Mouse (Mus musculus) retina, postnatal 7 days (tissue): ENCODE results near the gene Zc3h7b.
A peak's percentile ranks its signal among the peaks of the same experiment; 100 is the strongest.

Experiments
- DNase-seq: peaks from one replicate; pipeline ENCODE4 v3.0.0-alpha.2; 2012; ENCODE audit warnings: low read depth, low spot score

Zc3h7b gene

DNA sequence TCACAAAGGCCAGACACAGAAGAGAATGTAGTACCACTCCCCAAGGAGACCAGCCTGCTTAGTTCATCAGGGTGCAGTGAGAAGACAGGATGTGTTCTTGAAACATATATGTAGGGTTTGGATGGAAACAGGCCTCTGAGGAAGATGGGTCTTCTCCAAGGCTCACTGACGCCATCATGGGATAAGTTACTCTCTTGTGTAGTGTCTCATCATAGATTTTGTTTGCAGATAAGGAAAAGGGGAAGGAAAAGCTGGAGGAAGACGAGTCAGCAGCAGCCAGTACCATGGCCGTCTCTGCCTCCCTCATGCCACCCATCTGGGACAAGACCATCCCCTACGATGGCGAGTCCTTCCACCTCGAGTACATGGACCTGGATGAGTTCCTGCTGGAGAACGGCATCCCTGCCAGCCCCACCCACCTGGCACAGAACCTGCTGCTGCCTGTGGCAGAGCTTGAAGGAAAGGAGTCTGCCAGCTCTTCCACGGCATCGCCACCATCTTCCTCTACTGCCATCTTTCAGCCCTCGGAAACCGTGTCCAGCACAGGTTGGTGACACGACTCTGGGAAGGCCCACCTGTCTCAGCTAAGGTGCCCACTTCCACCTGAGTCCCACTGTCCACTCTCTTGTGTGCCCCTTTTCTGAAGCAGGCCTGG, 70.0 kb downstream of the Zc3h7b start:
- DNase-seq: no peak

DNA sequence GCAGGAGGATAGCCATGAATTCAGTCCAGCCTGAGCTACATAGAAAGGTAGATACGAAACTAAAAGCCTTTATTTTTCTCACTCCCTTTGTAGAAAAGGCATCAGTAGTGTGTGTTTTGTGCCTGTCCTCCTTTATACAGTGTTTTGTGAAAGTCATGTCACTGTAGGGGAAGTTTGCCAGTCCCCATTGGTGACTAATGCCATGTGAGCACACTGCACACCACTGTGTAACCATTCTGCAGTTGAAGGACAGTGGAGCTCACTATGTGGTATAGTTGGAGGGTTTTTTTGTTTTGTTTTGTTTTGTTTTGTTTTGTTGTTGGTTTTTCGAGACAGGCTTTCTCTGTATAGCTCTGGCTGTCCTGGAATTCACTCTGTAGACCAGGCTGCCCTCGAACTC, 73.5 kb downstream of the Zc3h7b start:
- DNase-seq: no peak

DNA sequence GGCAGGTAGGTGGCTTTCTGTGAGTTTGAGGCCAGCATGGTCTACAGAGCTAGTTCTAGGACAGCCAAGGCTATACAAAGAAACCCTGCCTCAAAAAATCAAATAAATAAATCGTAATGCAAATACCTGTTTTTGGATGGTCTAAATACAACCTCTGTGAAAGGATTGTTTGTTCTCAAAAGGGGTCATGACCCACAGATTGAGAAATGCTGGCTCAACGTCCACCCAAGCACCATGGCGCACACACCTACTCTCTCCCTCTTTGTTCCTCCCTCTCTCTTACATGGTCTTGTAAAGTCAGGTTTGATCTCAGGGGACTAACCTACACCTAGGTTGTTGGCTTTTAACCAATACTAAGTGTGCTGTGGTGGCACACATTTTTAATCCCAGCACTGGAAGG, 77.8 kb downstream of the Zc3h7b start:
- DNase-seq: no peak

DNA sequence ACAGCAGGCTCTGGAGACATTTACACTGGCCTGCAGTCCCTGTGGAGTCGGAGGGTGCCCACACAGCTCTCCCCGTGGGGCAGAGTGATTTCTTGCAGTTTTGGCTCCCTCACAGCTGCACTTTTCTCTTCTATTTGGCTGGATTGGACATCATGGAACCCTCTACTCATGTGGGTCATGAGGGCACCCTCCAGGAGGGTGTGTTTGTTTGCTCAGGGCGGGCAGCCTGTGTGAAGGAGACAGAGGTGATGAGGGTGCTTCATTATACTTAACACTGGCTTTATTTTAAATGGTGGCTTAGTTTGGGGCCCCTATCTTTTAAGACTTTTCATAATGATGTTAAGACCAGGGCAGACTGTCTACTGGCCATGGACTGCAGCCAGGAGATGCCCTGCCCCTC, 80.0 kb downstream of the Zc3h7b start:
- DNase-seq: no peak

DNA sequence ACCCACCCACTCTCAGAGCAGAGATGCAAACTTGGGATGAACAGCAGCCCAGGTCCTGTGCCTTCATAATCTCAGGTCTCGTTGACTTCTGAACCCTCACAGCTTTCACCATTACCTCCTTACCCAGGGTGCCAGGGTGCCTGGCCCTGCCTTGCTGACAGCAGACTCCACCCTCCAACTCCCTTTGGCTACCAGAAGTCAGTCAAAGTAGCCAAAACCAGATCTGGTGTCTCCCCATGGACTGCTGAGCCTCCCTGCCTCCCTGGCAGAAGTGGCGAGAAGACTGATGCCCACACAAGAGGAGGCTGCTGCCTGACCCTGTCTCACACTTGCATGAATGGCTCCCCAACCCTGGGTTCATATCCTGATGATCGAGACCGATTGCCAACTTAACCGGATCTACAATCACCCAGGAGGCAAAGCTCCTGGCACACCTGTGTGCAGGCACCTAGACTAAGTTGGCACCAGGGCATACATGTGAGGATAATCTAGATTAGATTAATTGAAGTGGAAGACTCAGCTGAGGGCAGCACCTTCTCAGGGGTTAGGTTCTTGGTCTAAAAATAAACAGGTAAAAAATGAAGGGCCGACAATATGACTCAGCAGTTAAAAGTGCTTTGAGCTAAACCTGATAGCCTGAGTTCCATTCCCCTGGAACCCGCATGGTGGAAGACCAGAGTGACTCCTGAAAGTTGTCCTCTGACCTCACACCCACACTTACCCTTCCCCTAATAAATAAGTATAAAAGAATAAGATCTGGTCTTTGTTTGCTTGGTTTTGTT, 83.8 kb downstream of the Zc3h7b start:
- no peak for DNase-seq

DNA sequence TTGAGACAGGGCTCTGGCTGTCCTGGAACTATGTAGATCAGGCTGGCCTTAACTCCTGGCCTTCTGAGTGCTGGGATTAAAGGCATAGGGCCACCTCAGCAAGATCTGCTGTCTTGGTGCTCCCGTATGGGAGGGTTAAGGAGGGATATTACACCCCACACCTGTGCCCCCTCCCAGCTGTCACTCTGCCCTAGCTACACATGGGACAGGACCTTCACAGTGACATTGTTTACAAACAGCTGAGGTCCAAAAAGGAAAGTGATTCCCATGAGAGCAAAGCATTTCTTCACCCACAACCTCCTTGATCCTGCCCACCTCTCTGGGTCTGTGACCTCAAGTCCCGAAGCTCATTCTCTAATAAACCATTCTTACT, 84.3 kb downstream of the Zc3h7b start:
- no peak for DNase-seq

DNA sequence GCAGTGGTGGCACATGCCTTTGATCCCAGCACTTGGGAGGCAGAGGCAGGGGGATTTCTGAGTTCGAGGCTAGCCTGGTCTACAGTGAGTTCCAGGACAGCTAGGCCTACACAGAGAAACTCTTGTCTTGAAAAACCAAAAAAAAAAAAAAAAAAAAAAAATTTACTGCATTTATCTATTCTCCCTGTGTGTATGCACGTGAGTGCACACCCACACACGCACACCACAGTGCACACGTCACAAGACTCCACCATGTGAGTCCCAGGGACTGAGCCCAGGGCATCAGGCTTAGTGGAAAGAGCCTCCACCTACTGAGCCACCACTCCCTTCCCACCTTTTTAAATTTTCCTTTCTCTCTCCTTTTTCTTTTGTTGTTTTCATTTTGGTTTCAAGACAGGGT, 85.7 kb downstream of the Zc3h7b start:
- no peak for DNase-seq

DNA sequence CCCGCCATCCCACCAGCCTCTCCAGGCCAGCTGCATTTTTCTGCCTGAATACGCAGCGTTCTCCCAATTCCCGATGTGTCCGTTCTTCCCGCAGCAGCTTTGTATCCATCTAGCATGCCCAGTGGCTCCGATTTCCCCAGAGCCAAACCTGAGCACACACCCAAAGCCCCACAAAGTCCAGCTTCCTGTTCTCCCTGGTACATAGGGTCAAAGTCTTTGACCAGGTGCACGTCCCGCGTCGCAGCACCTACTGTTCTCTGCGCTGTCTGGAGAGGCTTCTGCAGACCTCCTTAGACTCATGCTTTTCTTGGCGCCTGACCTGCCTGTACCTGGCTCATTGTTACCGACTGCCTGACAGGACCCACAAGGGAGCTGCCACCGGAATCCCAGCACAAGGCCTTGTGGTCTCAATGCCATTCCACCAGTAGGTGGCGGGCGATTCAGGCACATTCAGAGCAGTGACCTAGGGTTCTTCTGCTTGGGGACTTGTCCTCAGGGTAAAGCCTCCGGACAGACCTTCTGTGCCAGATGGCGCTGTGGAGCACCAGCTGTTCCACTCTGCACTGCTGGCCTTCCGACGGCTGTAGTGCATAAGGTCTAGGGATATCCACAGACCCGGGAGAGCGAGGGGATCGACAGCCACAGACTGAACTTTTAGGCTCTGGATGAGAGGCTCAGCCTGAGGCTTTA, 86.4 kb downstream of the Zc3h7b start:
- peak; percentile 93 for DNase-seq

DNA sequence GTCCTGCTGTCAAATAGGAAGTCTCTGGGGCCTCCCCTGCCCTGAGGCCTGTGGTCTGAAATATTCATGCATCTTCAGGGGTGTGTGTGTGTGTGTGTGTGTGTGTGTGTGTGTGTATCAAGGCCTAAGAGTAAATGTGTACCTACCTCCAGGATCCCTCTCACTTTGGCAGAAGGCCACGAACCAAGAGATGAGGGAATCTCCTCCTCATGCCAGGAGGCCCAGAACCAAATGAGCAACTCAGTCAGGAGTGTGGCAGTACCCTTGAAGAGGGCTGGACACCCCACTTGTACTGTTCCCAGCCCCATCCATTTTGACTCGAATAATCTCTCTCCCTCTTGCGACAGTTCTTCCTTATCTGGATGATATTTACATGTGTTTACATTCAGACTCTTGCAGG, 87.4 kb downstream of the Zc3h7b start:
- DNase-seq: no peak

DNA sequence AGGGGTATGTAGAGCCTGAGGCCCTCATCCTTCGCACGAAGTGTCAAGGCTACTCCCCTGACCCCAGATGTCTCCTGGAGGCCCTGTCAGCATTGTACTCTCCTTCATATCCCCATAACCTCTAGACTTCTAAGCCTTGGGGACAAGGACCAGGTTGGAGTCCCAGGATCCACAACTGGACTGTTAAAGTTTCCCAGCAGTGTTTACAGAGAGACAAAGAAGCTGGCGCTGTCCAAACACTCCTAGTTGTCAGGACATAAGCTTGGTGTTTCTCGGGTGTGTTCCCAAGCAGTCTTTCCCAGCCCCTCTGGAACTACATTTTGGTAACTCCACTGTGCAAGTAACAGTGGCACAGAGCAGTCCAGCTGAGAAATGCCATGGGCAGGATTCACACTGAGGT, 88.6 kb downstream of the Zc3h7b start:
- no peak for DNase-seq

DNA sequence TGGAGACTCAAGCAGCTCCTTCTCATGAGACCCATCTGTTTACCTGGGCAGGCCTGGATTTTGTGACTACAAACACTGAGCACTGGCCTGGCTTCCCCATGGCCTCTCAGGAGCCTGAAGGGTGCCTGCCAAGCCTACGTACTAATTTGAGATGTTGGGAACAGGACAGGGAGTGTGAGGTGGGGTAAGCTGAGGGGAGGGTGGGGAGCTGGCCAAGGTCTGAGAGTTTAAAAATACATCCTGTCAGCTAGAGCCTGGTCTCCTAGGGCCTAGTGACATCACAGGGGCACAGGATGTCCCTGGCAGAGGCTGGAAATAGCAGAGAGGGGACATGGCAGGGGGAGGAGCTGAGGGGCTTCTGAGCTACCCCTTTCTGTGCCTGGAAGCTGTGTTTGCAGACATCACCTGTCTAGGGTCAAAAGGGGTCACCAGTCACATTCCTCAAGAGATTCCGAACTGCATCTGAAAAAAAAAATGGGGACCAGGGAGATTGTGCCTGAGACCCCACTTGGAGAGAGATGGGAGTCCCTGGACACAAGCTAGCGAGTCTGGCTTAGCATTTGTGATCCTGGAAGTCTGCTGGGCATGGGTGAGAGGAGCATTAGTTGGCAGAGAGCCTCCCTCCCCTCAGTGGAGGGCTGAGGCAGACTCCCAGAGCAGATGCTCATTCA, 89.4 kb downstream of the Zc3h7b start:
- DNase-seq: no peak

DNA sequence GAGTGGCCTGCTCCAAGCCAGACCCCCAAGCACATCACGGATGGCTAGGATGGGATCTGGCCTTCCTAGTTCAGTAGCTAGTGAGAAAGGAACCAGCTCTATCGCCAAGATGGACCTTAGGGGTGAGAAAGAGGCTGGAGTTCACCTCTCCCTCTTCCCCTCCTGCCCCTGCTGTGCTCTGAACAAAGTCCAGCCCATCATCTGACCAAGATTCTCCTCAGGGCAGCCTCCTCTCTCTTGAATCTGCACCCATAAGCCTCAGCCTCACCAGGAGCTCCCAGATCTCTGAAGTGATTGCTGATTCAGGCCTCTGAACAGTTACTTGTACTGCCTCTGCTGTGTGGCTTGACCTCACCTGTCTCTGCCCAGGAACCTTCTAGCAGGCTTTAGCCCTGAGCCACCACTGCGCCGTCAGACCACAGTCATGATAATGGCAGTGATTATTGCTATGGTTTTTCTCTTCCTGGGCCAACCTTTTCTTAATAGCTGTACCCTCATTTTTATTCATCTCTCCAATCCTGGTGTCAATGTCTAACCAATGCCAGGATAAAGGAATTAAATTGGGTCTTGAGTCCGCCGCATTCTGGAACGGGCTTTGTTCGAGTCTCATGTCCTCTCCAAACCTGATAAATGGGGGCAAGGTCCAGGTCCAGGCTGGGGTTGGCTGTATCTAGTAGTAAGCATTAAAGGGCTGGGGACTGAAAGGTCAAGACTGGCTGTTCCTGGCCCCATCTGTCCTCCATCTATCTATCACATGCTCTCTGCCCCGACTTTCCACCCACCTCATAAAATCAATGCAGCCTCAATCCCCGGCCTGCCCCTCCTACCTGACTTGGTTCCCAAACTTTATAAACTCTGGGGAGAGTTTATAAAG, 90.4 kb downstream of the Zc3h7b start:
- no peak for DNase-seq

DNA sequence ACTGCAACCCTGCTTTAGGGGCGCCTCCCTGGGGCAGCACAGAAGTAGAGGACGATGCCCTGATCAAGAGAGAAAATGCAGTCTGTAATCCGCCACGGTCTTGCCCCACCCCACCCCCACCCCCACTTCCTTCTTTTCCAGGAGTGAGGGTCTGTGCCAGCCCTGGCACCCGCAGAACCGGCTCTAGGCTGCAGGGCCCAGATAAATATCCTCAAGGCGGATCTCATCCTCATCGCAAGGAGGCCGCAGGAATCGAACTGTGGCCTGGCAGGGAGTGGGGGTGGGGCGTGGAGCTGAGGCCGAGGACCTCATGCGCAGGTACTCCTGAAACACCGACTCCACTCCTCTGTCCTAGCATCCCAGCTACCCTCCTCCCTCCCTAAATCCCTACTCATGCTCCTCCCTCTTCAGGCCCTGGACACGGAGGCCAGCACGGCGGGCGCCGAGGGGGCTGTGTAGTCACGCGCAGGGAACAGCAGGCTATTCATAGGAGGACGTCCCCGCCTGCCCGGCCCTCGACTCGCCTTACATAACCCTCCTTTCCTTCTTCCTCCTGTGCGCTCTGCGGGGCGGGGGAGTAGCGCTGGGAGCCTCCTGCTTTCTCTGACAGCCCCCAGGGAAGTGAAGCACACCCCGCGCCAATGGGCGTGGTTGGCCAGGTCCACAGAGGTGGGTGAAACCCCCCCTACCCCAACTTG, 91.4 kb downstream of the Zc3h7b start:
- no peak for DNase-seq

DNA sequence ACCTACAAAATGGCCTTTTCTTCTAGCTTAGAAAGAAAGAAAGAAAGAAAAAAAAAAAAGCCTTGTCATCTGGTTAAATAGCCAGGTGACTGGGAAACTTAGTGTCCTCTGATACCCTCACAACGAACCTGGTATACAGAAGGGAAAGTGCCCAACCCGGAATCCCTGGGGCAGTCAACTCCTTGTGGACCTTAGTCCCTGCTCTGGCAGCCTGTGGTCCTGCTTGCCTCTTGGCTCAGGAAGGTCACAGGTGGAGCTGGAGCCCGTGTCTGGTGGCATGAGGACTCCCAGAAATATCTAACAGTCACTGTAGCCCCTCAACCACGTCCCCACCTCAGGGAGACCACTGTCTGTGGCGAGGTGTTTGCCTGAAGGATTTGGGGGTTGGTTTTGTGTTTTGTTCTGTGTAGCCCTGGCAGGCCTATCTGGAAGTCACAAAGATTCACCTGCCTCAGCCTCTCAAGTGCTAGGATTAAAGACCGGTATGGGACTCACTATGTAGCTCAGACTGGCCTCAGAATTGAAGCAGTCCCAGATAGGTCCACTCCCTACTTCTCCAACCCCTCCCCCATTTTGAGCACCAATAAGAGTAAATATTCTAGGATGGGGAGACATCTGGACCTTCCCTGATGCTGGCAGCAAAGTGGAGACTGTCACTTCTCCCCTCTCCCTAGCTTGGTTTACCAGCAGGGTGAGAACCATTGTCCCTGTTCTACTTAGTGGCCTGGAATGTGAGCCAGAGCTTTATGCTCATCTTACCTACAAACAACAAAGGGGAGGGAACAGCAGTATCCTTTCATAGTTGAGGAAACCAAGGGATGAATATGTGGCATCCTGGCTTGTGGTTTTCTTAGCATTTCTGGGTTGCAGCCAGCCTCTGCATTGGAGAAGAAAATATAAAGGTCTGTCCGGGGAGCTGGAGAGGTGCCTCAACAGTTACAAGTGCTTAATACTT, 92.4 kb downstream of the Zc3h7b start:
- DNase-seq: no peak

DNA sequence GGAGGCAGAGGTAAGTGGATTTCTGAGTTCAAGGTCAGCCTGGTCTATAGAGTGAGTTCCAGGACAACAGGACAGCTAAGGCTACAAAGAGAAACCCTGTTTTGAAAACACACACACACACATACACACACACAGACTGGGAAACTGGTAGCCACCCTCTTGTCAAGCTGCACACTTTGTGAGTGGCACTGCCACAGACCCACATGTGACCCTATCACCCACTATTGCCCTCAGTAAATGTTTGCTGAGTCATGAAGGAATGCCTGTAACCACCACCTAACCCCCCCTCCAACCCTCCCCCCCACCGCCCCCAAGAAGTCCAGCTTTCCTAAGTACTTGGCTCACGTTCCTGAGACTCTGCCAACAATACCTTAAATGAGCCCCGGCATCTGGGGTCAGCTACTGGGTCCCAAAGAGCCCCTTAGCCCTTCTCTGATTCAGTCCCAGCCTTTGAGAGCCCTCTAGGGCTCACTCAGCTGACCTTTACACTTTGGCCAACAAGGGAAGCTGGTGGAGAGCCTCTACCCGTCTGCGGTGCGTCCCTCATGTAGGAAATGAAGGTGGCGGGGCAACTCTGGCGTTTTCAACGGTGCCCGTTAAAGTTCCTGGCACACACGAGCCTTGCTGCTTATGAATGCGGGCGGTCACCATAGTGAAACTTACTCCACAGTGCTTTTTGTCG, 93.8 kb downstream of the Zc3h7b start:
- DNase-seq: no peak

DNA sequence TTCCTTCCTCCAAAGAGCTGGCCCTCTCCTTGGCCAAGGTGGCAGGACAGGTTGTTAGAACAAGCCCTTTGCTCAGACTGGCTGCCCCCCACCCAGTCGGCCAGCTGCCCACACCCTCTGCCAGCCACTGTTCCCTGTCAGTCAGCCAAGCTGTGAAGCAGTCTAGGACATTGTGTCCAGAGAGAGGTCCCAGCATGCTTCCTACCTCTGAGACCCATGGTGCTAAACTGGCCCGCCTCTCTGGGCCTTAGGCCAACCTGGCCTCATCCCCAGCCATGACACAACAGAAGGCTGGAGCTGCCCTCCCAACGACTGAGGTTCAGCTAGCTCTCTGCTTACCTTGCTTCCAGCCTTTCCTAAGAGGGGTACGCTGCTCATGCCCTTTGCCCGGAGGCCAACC, 94.8 kb downstream of the Zc3h7b start:
- DNase-seq: peak; percentile 36

DNA sequence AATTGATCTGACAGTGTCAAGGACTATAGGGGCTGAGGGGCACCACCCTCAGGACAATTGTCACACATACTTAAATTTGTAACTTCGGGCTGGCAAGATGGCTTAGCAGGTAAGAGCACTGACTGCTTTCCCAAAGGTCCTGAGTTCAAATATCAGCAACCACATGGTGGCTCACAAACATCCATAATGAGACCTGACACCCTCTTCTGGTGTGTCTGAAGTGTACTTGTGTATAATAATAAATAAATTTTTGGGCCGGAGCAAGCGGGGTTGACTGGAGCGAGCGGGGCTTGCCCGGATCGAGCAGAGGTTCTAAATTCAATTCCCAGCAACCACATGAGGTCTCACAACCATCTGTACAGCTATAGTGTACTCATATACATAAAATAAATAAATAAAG, 95.4 kb downstream of the Zc3h7b start:
- DNase-seq: no peak

DNA sequence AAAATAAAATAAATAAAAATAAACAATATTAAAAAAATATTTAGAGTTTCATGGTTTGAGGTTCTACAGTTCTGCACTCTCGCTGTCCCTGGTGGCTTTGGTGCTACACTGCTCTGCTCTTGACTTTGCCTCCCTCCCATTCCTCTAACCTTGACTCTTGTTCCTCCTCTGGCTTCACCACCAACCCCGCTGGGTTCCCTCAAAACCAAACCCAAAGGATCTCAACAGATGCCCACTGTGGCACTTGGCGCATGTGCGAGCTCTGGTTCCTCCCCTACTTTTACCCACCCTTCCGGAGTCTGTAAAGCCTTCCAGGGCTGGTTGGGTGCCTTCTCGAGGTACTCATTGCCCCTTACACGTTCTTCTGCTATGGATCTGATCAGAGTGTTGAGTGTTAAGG, 97.4 kb downstream of the Zc3h7b start:
- DNase-seq: no peak

DNA sequence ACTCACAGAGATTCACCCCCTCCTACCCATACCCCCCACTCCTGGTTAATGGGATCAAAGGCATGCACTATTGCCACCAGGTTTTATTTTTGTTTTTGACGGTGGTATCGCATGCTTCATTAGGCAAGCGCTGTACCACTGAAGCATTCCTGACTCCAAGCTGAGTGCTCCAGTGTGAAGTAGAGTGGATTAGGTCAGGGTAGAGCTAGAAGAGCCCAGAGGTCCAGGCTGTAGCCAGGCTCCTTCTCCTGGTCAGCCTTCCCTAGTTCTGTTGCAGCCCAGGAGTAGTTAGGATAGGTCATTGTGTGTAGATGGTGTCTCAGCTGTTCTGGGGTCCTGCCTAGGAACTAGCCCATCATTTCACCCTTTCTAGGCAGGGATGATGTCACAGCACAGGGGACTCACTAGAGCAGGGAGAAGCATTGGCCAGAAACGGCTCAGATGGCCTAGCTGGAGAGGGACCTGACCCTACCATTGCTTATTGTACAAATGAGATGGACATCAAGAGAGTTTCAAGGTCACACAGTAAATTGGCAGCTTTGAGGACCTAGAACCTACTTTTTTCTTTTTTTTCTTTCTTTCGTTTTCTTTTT, 100.3 kb downstream of the Zc3h7b start:
- DNase-seq: no peak
